Mouse (Mus musculus) adrenal gland, adult 18-20 months (tissue): Measurements from ENCODE around the gene Mvk. TPM values are rescaled to one million over a fixed set of nuclear protein-coding genes. Genes with fewer than 3 reads are reported as not detected.

Experiments
- DNase-seq, 2 experiments: peaks; one replicate each; pipeline ENCODE4 v3.0.0; 2021 to 2022; ENCODE audit warnings: low spot score in 2 of 2
- total RNA-seq, 2 experiments: library from RNA; stranded (reverse); gene quantifications; 1 replicate in 1 of 2; 2 replicates in 1 of 2; pipeline ENCODE4 v1.2.3; 2021

The Mvk gene
- total RNA-seq, 2 experiments from 2014 or later = 26.1 to 44.5 TPM

- DNase-seq = no peak
Measured at GRCm38 (mm10) chr5:114456287-114456686, 12.2 kb downstream of the Mvk start.

- DNase-seq = no peak
Measured at GRCm38 (mm10) chr5:114456995-114457605, 13.0 kb downstream of the Mvk start.

GRCm38 (mm10) chr5:114461238-114461637, 17.2 kb downstream of the Mvk start:
- peak; percentile 85 to 87 for DNase-seq

GRCm38 (mm10) chr5:114462067-114463040, 18.3 kb downstream of the Mvk start:
- peak in 1 of 2 experiments; percentile 26 for DNase-seq

- no peak for DNase-seq
Measured at GRCm38 (mm10) chr5:114464561-114464960, 20.5 kb downstream of the Mvk start.

- DNase-seq = no peak
Measured at GRCm38 (mm10) chr5:114465641-114466040, 21.6 kb downstream of the Mvk start.

- no peak for DNase-seq
Measured at GRCm38 (mm10) chr5:114467019-114467418, 22.9 kb downstream of the Mvk start.

- DNase-seq = peak; percentile 48 to 54
Measured at GRCm38 (mm10) chr5:114467430-114467829, 23.4 kb downstream of the Mvk start.

GRCm38 (mm10) chr5:114468007-114468406, 23.9 kb downstream of the Mvk start:
- no peak for DNase-seq

GRCm38 (mm10) chr5:114470359-114470758, 26.3 kb downstream of the Mvk start:
- no peak for DNase-seq

- no peak for DNase-seq
Measured at GRCm38 (mm10) chr5:114474741-114475491, 30.8 kb downstream of the Mvk start.

- DNase-seq = no peak
Measured at GRCm38 (mm10) chr5:114478267-114478666, 34.2 kb downstream of the Mvk start.

- DNase-seq = no peak
Measured at GRCm38 (mm10) chr5:114482587-114483011, 38.5 kb downstream of the Mvk start.

GRCm38 (mm10) chr5:114485685-114486084, 41.6 kb downstream of the Mvk start:
- no peak for DNase-seq

- DNase-seq = no peak
Measured at GRCm38 (mm10) chr5:114489570-114489969, 45.5 kb downstream of the Mvk start.

GRCm38 (mm10) chr5:114490241-114490640, 46.2 kb downstream of the Mvk start:
- no peak for DNase-seq

GRCm38 (mm10) chr5:114494761-114495160, 50.7 kb downstream of the Mvk start:
- DNase-seq = no peak

GRCm38 (mm10) chr5:114501252-114501651, 57.2 kb downstream of the Mvk start:
- no peak for DNase-seq

GRCm38 (mm10) chr5:114504826-114505225, 60.8 kb downstream of the Mvk start:
- DNase-seq = no peak

- DNase-seq = no peak
Measured at GRCm38 (mm10) chr5:114505260-114506085, 61.4 kb downstream of the Mvk start.

GRCm38 (mm10) chr5:114507394-114507793, 63.3 kb downstream of the Mvk start:
- DNase-seq = no peak
